Mouse (Mus musculus) thymus, postnatal 0 days (tissue): ENCODE measurements at regions not wholly inside any gene's neighbourhood (a gene's known extent, or its start where the extent isn't known, plus 50 kb on each side); places are given as distances from the start of the nearest gene placed in this dataset.

Experiments used
- DNase-seq: peaks from one replicate; pipeline ENCODE4 v3.0.0-alpha.2; 2015; ENCODE audit warnings: low spot score

DNA sequence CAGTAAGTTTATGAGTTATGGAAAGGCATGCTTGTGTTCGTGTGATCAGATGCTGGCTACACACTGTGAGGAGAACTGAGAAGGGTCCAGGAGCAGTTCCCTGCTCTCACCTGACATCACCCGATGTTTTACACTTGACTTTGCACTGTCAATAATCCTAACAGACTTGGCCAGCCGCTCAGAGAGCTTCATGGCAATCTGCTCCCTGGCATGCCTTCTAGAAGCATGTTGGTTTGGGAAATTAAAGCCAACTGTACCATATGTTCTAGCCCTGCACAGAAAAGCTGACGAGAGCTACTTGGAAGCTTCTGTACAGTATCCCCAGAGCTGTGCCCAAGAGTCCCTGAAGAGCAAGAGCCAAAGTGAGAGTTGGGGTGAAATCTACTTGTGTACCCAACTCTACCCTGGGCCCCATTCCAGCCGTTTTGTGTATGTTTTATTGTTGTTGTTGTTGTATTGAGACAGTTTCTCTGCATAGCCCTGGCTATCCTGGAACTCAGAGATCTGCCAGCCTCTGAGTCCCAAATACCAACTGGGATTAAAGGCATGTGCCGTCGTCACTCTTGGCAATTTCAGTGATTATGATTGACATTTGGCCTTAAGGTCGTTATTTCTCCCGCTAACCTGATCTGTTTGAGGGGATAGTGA, 56.5 kb upstream of the Cnksr3 start:
- no peak for DNase-seq

DNA sequence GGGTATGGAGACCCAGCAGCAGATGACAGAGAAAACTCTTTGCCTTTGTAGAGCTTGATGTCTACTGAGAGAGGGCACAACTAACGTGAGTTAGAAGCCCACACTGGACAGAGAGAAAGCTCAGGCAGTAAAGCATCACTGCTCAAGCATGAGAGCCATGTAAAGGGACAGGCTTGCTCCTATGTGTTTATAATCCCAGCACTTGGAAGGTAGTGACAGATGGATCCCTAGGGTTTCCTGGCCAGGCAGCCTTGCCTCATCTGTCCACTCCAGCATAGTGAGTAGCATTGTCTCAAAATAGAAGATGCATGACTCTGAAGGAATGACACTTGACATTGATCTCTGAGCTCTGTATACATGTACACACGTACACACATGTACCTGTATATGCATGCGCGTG, 55.9 kb upstream of the Cnksr3 start:
- no peak for DNase-seq

DNA sequence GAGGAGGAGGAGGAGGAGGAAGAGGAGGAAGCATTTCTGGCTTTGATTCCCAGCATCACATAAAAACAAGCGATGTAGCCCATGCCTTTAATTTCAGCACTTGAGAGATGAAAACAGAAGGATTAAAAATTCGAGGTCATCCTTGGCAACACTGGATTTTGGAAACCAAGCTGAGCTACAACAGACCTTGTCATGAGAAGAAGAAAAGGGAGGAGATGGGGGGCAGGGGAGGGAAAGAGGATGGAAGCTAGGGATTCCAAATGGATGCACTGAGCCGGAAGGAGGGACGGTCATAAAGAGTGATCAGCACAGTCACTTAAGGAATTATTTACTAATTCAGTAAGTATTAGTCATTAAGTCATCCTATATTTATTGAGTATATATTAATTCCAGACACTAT, 55.1 kb upstream of the Cnksr3 start:
- DNase-seq: no peak

DNA sequence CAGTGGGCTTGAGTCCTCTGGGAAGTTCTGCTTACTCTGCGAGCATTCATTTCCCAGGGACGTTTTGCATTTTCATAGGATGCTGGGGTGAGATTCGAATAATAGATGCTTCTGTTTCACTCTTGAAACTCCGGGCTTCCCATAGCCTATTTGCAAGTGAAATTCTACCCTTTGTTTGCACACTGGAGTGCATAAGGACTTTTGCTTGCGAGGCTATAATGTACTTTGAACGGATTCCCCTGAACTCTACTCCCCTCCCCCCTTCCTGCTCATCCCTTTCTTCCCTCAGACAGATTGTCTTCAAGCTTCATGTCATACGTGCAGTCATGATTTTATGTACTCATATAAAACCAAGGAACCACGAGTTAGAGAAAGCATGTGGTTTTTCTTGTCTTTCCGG, 53.4 kb upstream of the Cnksr3 start:
- no peak for DNase-seq

DNA sequence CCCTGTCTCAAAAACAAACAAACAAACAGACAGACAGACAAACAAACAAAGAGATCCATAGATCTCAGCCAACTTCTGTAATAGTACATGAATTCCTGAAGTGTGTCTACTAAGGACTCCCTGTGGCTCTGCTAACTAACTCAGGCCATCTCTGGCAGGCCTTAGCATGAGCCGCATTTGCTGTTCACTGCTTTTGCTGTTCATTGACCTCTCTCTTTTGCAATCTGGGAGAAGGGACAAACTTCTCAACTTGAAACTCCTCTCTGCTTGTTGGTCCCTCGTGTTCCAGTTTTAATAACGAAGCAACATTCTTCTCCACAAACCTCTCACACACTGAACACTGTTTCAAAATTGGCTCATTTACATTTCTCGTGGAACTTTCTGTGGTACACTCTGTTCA, 52.7 kb upstream of the Cnksr3 start:
- DNase-seq: no peak
